Mouse (Mus musculus): Measurements from ENCODE around the gene H2afv.

- TF ChIP-seq POLR2A (IDR thresholded peaks at IDR 0.05; ENCODE audit: extremely low read depth, insufficient read depth, low read length): no peak
- TF ChIP-seq CTCF (IDR thresholded peaks at IDR 0.05; ENCODE audit: low read depth, low read length): no peak
These were observed 43.3 kb upstream of the H2afv start for GRCm38 (mm10) chr11:6487496-6487895.

Data from liver, adult 2 months (tissue).